Mouse (Mus musculus) heart, postnatal 0 days (tissue): ENCODE data around the gene Fgfr1op2. TPM values are rescaled to one million over a fixed set of nuclear protein-coding genes. Genes with fewer than 3 reads are reported as not detected.

Experiments
- ATAC-seq: fragments of 200-750 bp; cut with Nextera tagmentation; 2 replicates; pipeline ENCODE4 v1.8.0; 2017; ENCODE audit warnings: low read depth, moderate number of reproducible peaks, moderate library complexity; ENCODE audit not compliant: insufficient read depth
- DNase-seq: peaks from one replicate; pipeline ENCODE4 v3.0.0-alpha.2; 2016; ENCODE audit warnings: low spot score
- H3K27ac ChIP-seq: fragments of 300-500 bp; sonication (generic); 2 replicates; pipeline ENCODE4 v1.5.1; 2014; ENCODE audit warnings: low read depth, mild to moderate bottlenecking
- H3K27me3 ChIP-seq: fragments of 300-500 bp; sonication (generic); 2 replicates; pipeline ENCODE4 v1.6.1; 2014; ENCODE audit warnings: low read length, mixed read lengths; ENCODE audit not compliant: control insufficient read depth, insufficient read depth
- H3K36me3 ChIP-seq: fragments of 300-500 bp; sonication (generic); replicated peaks from 2 replicates; pipeline ENCODE4 v1.6.1; 2014; ENCODE audit warnings: low read length, mixed read lengths; ENCODE audit not compliant: control insufficient read depth, insufficient read depth
- H3K4me1 ChIP-seq: fragments of 300-500 bp; sonication (generic); 2 replicates; pipeline ENCODE4 v1.6.1; 2014; ENCODE audit warnings: antibody characterized with exemption; ENCODE audit not compliant: control insufficient read depth, insufficient read depth
- H3K4me2 ChIP-seq: fragments of 300-500 bp; sonication (generic); 2 replicates; pipeline ENCODE4 v1.6.1; 2014; ENCODE audit warnings: low read depth, mild to moderate bottlenecking, low read length, moderate library complexity
- H3K4me3 ChIP-seq: fragments of 300-500 bp; sonication (generic); 2 replicates; pipeline ENCODE4 v1.5.1; 2014; ENCODE audit warnings: low read depth, low read length
- H3K9ac ChIP-seq: fragments of 300-500 bp; sonication (generic); replicated peaks from 2 replicates; pipeline ENCODE4 v1.6.1; 2014; ENCODE audit warnings: low read depth, low read length, mixed read lengths
- H3K9me3 ChIP-seq: fragments of 300-500 bp; sonication (generic); replicated peaks from 2 replicates; pipeline ENCODE4 v1.6.1; 2016; ENCODE audit warnings: low read length; ENCODE audit not compliant: control insufficient read depth
- CTCF ChIP-seq: IDR thresholded peaks from 2 replicates; pipeline ENCODE4 v1.5.1; 2016; ENCODE audit warnings: antibody characterized with exemption, control low read depth, low read depth
- EP300 ChIP-seq: IDR thresholded peaks from 2 replicates; pipeline ENCODE4 v1.6.1; 2016; ENCODE audit warnings: antibody characterized with exemption, low read depth
- WGBS: fragments of 180-500 bp; shearing (Covaris S2); extraction: QIAGEN DNeasy Blood & Tissue Kit; methylation state at CpG from one replicate; pipeline ENCODE4 v1.1.7; 2014; 5-methylcytosine and 5-hydroxymethylcytosine counted together
- polyA plus RNA-seq: library from polyadenylated mRNA; unstranded; fragments of >200 nt; fragmentation: Nextera tagmentation; extraction: Ambion mirVana; gene quantifications from 2 replicates; pipeline ENCODE4 v1.2.1, GENCODE M21; 2015
- total RNA-seq: library from RNA; depleted of rRNA; stranded (reverse); fragments of >200 nt; gene quantifications from 2 replicates; pipeline ENCODE4 v1.2.3, GENCODE M21; 2014; ENCODE audit warnings: low replicate concordance

Fgfr1op2 gene
- total and polyA plus RNA-seq, 2 experiments from 2014 or later: 61.4 to 87.8 TPM

GRCm38 (mm10) chr6:146634759-146635606, 58.0 kb downstream of the Fgfr1op2 start:
- H3K27me3 ChIP-seq: no peaks in the 10 kb centered on the region
- H3K4me3 ChIP-seq: peak overlapping the region; percentile 93
- H3K4me2 ChIP-seq: peak overlapping the region; percentile 91
- WGBS: 48% methylated on average over 4 of the region's 4 CpGs
- H3K9ac ChIP-seq: peak overlapping the region; percentile 93; the same call in 1 of the 2 replicates
- peak overlapping the region; percentile 92; the same call in 1 of the 2 replicates for H3K27ac ChIP-seq
- TF ChIP-seq CTCF (no peak), EP300 (no peak)
- H3K9me3 ChIP-seq: no peaks in the 10 kb centered on the region
- no peaks in the 10 kb centered on the region for H3K36me3 ChIP-seq
- no peak for DNase-seq
- ATAC-seq: no peak
- H3K4me1 ChIP-seq: peaks cover 16% of the 10 kb centered on the region; the same call in 1 of the 2 replicates

GRCm38 (mm10) chr6:146636482-146636881, 59.5 kb downstream of the Fgfr1op2 start:
- 76% methylated on average over 5 of the region's 5 CpGs for WGBS
- ATAC-seq (no peak), DNase-seq (no peak)
- Histone ChIP-seq H3K27me3 (no peaks in the 10 kb centered on the region), H3K4me1 (peaks cover 16% of the 10 kb centered on the region; the same call in 1 of the 2 replicates), H3K9me3 (no peaks in the 10 kb centered on the region), H3K4me3 (no peak overlapping the region), H3K36me3 (no peaks in the 10 kb centered on the region), H3K4me2 (no peak overlapping the region), H3K27ac (no peak overlapping the region), H3K9ac (no peak overlapping the region)
- no peak for TF ChIP-seq EP300
- TF ChIP-seq CTCF: no peak

- WGBS: 81% methylated on average over 7 of the region's 7 CpGs
- TF ChIP-seq EP300: no peak
- no peak for TF ChIP-seq CTCF
- H3K4me3 ChIP-seq: no peak overlapping the region
- H3K4me2 ChIP-seq: no peak overlapping the region
- no peak overlapping the region for H3K27ac ChIP-seq
- no peak overlapping the region for H3K9ac ChIP-seq
- no peak for ATAC-seq
- no peaks in the 10 kb centered on the region for H3K9me3 ChIP-seq
- peaks cover 10% of the 10 kb centered on the region for H3K4me1 ChIP-seq
- no peaks in the 10 kb centered on the region for H3K36me3 ChIP-seq
- no peak for DNase-seq
- no peaks in the 10 kb centered on the region for H3K27me3 ChIP-seq
These were observed 63.3 kb downstream of the Fgfr1op2 start for GRCm38 (mm10) chr6:146640068-146640965.

GRCm38 (mm10) chr6:146640991-146641390, 64.0 kb downstream of the Fgfr1op2 start:
- H3K4me2 ChIP-seq: no peak overlapping the region
- no peak for DNase-seq
- no peaks in the 10 kb centered on the region for H3K9me3 ChIP-seq
- no peak overlapping the region for H3K27ac ChIP-seq
- no peak overlapping the region for H3K4me3 ChIP-seq
- 81% methylated on average over 6 of the region's 6 CpGs for WGBS
- TF ChIP-seq EP300 (no peak), CTCF (no peak)
- no peak overlapping the region for H3K9ac ChIP-seq
- ATAC-seq: no peak
- H3K27me3 ChIP-seq: no peaks in the 10 kb centered on the region
- H3K4me1 ChIP-seq: peaks cover 10% of the 10 kb centered on the region
- H3K36me3 ChIP-seq: no peaks in the 10 kb centered on the region

- 60% methylated on average over 11 of the region's 11 CpGs for whole genome bisulfite sequencing
- ATAC-seq (no peak), DNase-seq (no peak)
- Histone ChIP-seq H3K27ac (peak overlapping the region; percentile 72), H3K4me1 (peaks cover 10% of the 10 kb centered on the region), H3K9ac (peak overlapping the region; percentile 87), H3K36me3 (no peaks in the 10 kb centered on the region), H3K4me2 (peak overlapping the region; percentile 95), H3K4me3 (peak overlapping the region; percentile 80), H3K9me3 (no peaks in the 10 kb centered on the region), H3K27me3 (no peaks in the 10 kb centered on the region)
- no peak for TF ChIP-seq CTCF
- TF ChIP-seq EP300: no peak
These were observed 64.7 kb downstream of the Fgfr1op2 start for GRCm38 (mm10) chr6:146641621-146642210.
